Mouse (Mus musculus) lung, postnatal 0 days (tissue): ENCODE results near the gene Pgghg. TPM values are rescaled to one million over a fixed set of nuclear protein-coding genes. Genes with fewer than 3 reads are reported as not detected.

Experiments used
- ATAC-seq: fragments of 200-750 bp; cut with Nextera tagmentation; 2 replicates; pipeline ENCODE4 v1.8.0; 2017; ENCODE audit warnings: moderate library complexity
- DNase-seq: peaks from one replicate; pipeline ENCODE4 v3.0.0-alpha.2; 2016; ENCODE audit warnings: low spot score
- H3K27ac ChIP-seq: fragments of 300-500 bp; sonication (generic); 2 replicates; pipeline ENCODE4 v1.5.1; 2014; ENCODE audit warnings: antibody characterized with exemption, mild to moderate bottlenecking, low read length, mixed read lengths
- H3K27me3 ChIP-seq: fragments of 300-500 bp; sonication (generic); replicated peaks from 2 replicates; pipeline ENCODE4 v1.6.1; 2014; ENCODE audit warnings: low read length, mixed read lengths; ENCODE audit not compliant: insufficient read depth
- H3K36me3 ChIP-seq: fragments of 300-500 bp; sonication (generic); 2 replicates; pipeline ENCODE4 v1.6.1; 2014; ENCODE audit warnings: low read length, mixed read lengths; ENCODE audit not compliant: insufficient read depth
- H3K4me1 ChIP-seq: fragments of 300-500 bp; sonication (generic); 2 replicates; pipeline ENCODE4 v1.6.1; 2014; ENCODE audit warnings: antibody characterized with exemption, low read depth, low read length, mixed read lengths; ENCODE audit not compliant: insufficient read depth
- H3K4me2 ChIP-seq: fragments of 300-500 bp; sonication (generic); replicated peaks from 2 replicates; pipeline ENCODE4 v1.6.1; 2014; ENCODE audit warnings: low read depth, mild to moderate bottlenecking, low read length, moderate library complexity, mixed read lengths
- H3K4me3 ChIP-seq: fragments of 300-500 bp; sonication (generic); 2 replicates; pipeline ENCODE4 v1.5.1; 2014; ENCODE audit warnings: low read depth, low read length
- H3K9ac ChIP-seq: fragments of 300-500 bp; sonication (generic); replicated peaks from 2 replicates; pipeline ENCODE4 v1.6.1; 2014; ENCODE audit warnings: low read depth, mild to moderate bottlenecking
- H3K9me3 ChIP-seq: fragments of 300-500 bp; sonication (generic); 2 replicates; pipeline ENCODE4 v1.6.1; 2016; ENCODE audit warnings: low read length, mixed read lengths
- CTCF ChIP-seq: IDR thresholded peaks from 2 replicates; pipeline ENCODE4 v1.5.1; 2016; ENCODE audit warnings: antibody characterized with exemption, mild to moderate bottlenecking
- EP300 ChIP-seq: IDR thresholded peaks from 2 replicates; pipeline ENCODE4 v1.6.1; 2016; ENCODE audit warnings: antibody characterized with exemption, mild to moderate bottlenecking, control low read depth
- WGBS: fragments of 180-500 bp; shearing (Covaris S2); extraction: QIAGEN DNeasy Blood & Tissue Kit; methylation state at CpG from one replicate; pipeline ENCODE4 v1.1.7; 2014; 5-methylcytosine and 5-hydroxymethylcytosine counted together
- polyA plus RNA-seq: library from polyadenylated mRNA; unstranded; fragments of >200 nt; fragmentation: Nextera tagmentation; extraction: Ambion mirVana; gene quantifications from 2 replicates; pipeline ENCODE4 v1.2.1, GENCODE M21; 2015

Gene Pgghg
- polyA plus RNA-seq, 1 experiment from 2014 or later, result 12.7 TPM

GRCm38 (mm10) chr7:140951765-140952164 lies 10.6 kb downstream of the Pgghg start:
- H3K9me3 ChIP-seq, result no peaks in the 10 kb centered on the region
- ATAC-seq, result no peak
- H3K27ac ChIP-seq, result no peak overlapping the region; the same call in 1 of the 2 replicates
- no peak overlapping the region for H3K4me3 ChIP-seq
- no peak overlapping the region; the same call in 1 of the 2 replicates for H3K9ac ChIP-seq
- peaks cover 14% of the 10 kb centered on the region; the same call in 1 of the 2 replicates for H3K4me1 ChIP-seq
- no peaks in the 10 kb centered on the region for H3K27me3 ChIP-seq
- H3K4me2 ChIP-seq, result peak overlapping the region; percentile 20; the same call in 1 of the 2 replicates
- no peak for TF ChIP-seq EP300
- no peak for TF ChIP-seq CTCF
- 75% methylated on average over 6 of the region's 6 CpGs for WGBS
- DNase-seq, result no peak
- H3K36me3 ChIP-seq, result 0 out of 2 replicates have a peak, but pooled peaks cover 13% of the 10 kb centered on the region

GRCm38 (mm10) chr7:140952441-140952840 lies 11.2 kb downstream of the Pgghg start:
- 0 out of 2 replicates have a peak, but pooled peaks cover 13% of the 10 kb centered on the region for H3K36me3 ChIP-seq
- H3K27ac ChIP-seq, result no peak overlapping the region
- H3K4me3 ChIP-seq, result no peak overlapping the region
- no peak for ATAC-seq
- H3K4me2 ChIP-seq, result no peak overlapping the region
- TF ChIP-seq EP300, result no peak
- TF ChIP-seq CTCF, result no peak
- no peak overlapping the region for H3K9ac ChIP-seq
- DNase-seq, result peak; percentile 32
- H3K27me3 ChIP-seq, result no peaks in the 10 kb centered on the region
- WGBS, result 72% methylated on average over 7 of the region's 7 CpGs
- H3K9me3 ChIP-seq, result no peaks in the 10 kb centered on the region
- H3K4me1 ChIP-seq, result peaks cover 14% of the 10 kb centered on the region; the same call in 1 of the 2 replicates

- H3K36me3 ChIP-seq, result 0 out of 2 replicates have a peak, but pooled peaks cover 10% of the 10 kb centered on the region
- peak overlapping the region; percentile 62; the same call in 1 of the 2 replicates for H3K4me3 ChIP-seq
- H3K4me2 ChIP-seq, result peak overlapping the region; percentile 66
- H3K27ac ChIP-seq, result 0 out of 2 replicates have a peak overlapping the region, but pooled peaks have one; percentile 43
- H3K9ac ChIP-seq, result no peak overlapping the region
- TF ChIP-seq EP300 (no peak), CTCF (no peak)
- 63% methylated on average over 11 of the region's 11 CpGs for WGBS
- ATAC-seq (no peak), DNase-seq (no peak)
- H3K9me3 ChIP-seq, result no peaks in the 10 kb centered on the region
- no peaks in the 10 kb centered on the region for H3K27me3 ChIP-seq
- H3K4me1 ChIP-seq, result peaks cover 14% of the 10 kb centered on the region; the same call in 1 of the 2 replicates
Observed at GRCm38 (mm10) chr7:140953133-140953532, 11.9 kb downstream of the Pgghg start.

- DNase-seq, result peak; percentile 44
- peak overlapping the region; percentile 62 for H3K27ac ChIP-seq
- H3K4me3 ChIP-seq, result peak overlapping the region; percentile 62
- no peaks in the 10 kb centered on the region for H3K9me3 ChIP-seq
- no peak for TF ChIP-seq CTCF
- no peak for TF ChIP-seq EP300
- 33% methylated on average over 15 of the region's 15 CpGs for WGBS
- peak overlapping the region; percentile 66 for H3K4me2 ChIP-seq
- no peaks in the 10 kb centered on the region for H3K27me3 ChIP-seq
- H3K36me3 ChIP-seq, result 0 out of 2 replicates have a peak, but pooled peaks cover 7% of the 10 kb centered on the region
- peaks cover 14% of the 10 kb centered on the region; the same call in 1 of the 2 replicates for H3K4me1 ChIP-seq
- no peak for ATAC-seq
- H3K9ac ChIP-seq, result peak overlapping the region; percentile 60
Observed at GRCm38 (mm10) chr7:140953800-140954732, 12.9 kb downstream of the Pgghg start.

GRCm38 (mm10) chr7:140954733-140955071 lies 13.5 kb downstream of the Pgghg start:
- H3K9me3 ChIP-seq, result no peaks in the 10 kb centered on the region
- 4% methylated on average over 9 of the region's 9 CpGs for WGBS
- no peak for ATAC-seq

GRCm38 (mm10) chr7:140955342-140955741 lies 14.2 kb downstream of the Pgghg start:
- H3K9ac ChIP-seq, result peak overlapping the region; percentile 60
- H3K4me3 ChIP-seq, result peak overlapping the region; percentile 62
- peaks cover 14% of the 10 kb centered on the region; the same call in 1 of the 2 replicates for H3K4me1 ChIP-seq
- peak overlapping the region; percentile 83 for H3K27ac ChIP-seq
- H3K9me3 ChIP-seq, result no peaks in the 10 kb centered on the region
- H3K4me2 ChIP-seq, result peak overlapping the region; percentile 66
- H3K27me3 ChIP-seq, result no peaks in the 10 kb centered on the region
- peak; percentile 33 for DNase-seq
- no peak for TF ChIP-seq EP300
- no peak for TF ChIP-seq CTCF
- ATAC-seq, result no peak; the same call in 1 of the 2 replicates
- no peaks in the 10 kb centered on the region for H3K36me3 ChIP-seq
- 5% methylated on average over 17 of the region's 17 CpGs for WGBS

More at GRCm38 (mm10) chr7:140954733-140955071, 13.5 kb downstream of the Pgghg start:
- H3K27me3 ChIP-seq, result no peaks in the 10 kb centered on the region
- peak overlapping the region; percentile 83 for H3K27ac ChIP-seq
- peak overlapping the region; percentile 62 for H3K4me3 ChIP-seq
- peak; percentile 25 for DNase-seq
- H3K9ac ChIP-seq, result peak overlapping the region; percentile 60
- peak overlapping the region; percentile 66 for H3K4me2 ChIP-seq
- no peak for TF ChIP-seq CTCF
- TF ChIP-seq EP300, result no peak
- peaks cover 14% of the 10 kb centered on the region; the same call in 1 of the 2 replicates for H3K4me1 ChIP-seq
- 0 out of 2 replicates have a peak, but pooled peaks cover 1% of the 10 kb centered on the region for H3K36me3 ChIP-seq
